Mouse (Mus musculus) liver, embryonic 11.5 days (tissue): ENCODE data around the gene Foxo3. TPM values are rescaled to one million over a fixed set of nuclear protein-coding genes. Genes with fewer than 3 reads are reported as not detected.

Source experiments
- ATAC-seq: fragments of 200-750 bp; cut with Nextera tagmentation; replicated peaks from 2 replicates; pipeline ENCODE4 v1.8.0; 2017; ENCODE audit warnings: moderate number of reproducible peaks, mild to moderate bottlenecking, moderate TSS enrichment, moderate library complexity; ENCODE audit not compliant: low FRiP score
- DNase-seq: peaks from one replicate; pipeline ENCODE4 v3.0.0-alpha.2; 2017; ENCODE audit warnings: low spot score
- H3K27ac ChIP-seq: fragments of 300-500 bp; sonication (generic); 2 replicates; pipeline ENCODE4 v1.5.1; 2014; ENCODE audit warnings: mild to moderate bottlenecking, low read depth, low read length, control low read depth
- H3K27me3 ChIP-seq: fragments of 300-500 bp; sonication (generic); replicated peaks from 2 replicates; pipeline ENCODE4 v1.6.1; 2014; ENCODE audit warnings: low read length, mixed read lengths; ENCODE audit not compliant: control insufficient read depth, insufficient read depth
- H3K36me3 ChIP-seq: fragments of 300-500 bp; sonication (generic); 2 replicates; pipeline ENCODE4 v1.6.1; 2014; ENCODE audit warnings: mild to moderate bottlenecking, low read length, moderate library complexity, mixed read lengths; ENCODE audit not compliant: control insufficient read depth, insufficient read depth
- H3K4me1 ChIP-seq: fragments of 300-500 bp; sonication (generic); replicated peaks from 2 replicates; pipeline ENCODE4 v1.6.1; 2014; ENCODE audit warnings: low read length, mixed read lengths; ENCODE audit not compliant: control insufficient read depth, insufficient read depth
- H3K4me2 ChIP-seq: fragments of 300-500 bp; sonication (generic); 2 replicates; pipeline ENCODE4 v1.6.1; 2014; ENCODE audit warnings: mild to moderate bottlenecking, control low read depth, moderate library complexity
- H3K4me3 ChIP-seq: fragments of 300-500 bp; sonication (generic); 2 replicates; pipeline ENCODE4 v1.5.1; 2014; ENCODE audit warnings: low read depth, low read length, control low read depth
- H3K9ac ChIP-seq: fragments of 300-500 bp; sonication (generic); 2 replicates; pipeline ENCODE4 v1.6.1; 2014; ENCODE audit warnings: low read depth, low read length, control low read depth
- H3K9me3 ChIP-seq: fragments of 300-500 bp; sonication (generic); 2 replicates; pipeline ENCODE4 v1.6.1; 2016; ENCODE audit warnings: low read length, inconsistent platforms, mixed read lengths; ENCODE audit not compliant: control insufficient read depth
- WGBS: fragments of 180-500 bp; shearing (Covaris S2); extraction: QIAGEN DNeasy Blood & Tissue Kit; methylation state at CpG from one replicate; pipeline ENCODE4 v1.1.7; 2014; 5-methylcytosine and 5-hydroxymethylcytosine counted together
- polyA plus RNA-seq: library from polyadenylated mRNA; unstranded; fragments of >200 nt; fragmentation: Nextera tagmentation; extraction: Ambion mirVana; gene quantifications from 2 replicates; pipeline ENCODE4 v1.2.1, GENCODE M21; 2014

The Foxo3 gene
- polyA plus RNA-seq, 1 experiment from 2014 or later, result 12.3 TPM

GRCm38 (mm10) chr10:42244420-42245255 is 31.9 kb downstream of the Foxo3 start:
- Histone ChIP-seq H3K9ac (peak overlapping the region; percentile 26; the same call in 1 of the 2 replicates), H3K27me3 (no peaks in the 10 kb centered on the region), H3K4me3 (no peak overlapping the region), H3K27ac (peak overlapping the region; percentile 65; the same call in 1 of the 2 replicates), H3K4me1 (peaks cover 70% of the 10 kb centered on the region), H3K9me3 (no peaks in the 10 kb centered on the region), H3K4me2 (peak overlapping the region; percentile 47), H3K36me3 (no peaks in the 10 kb centered on the region; the same call in 1 of the 2 replicates)
- ATAC-seq, result peak; percentile 92
- WGBS, result 49% methylated on average over 8 of the region's 8 CpGs
- no peak for DNase-seq

- peaks cover 3% of the 10 kb centered on the region; the same call in 1 of the 2 replicates for H3K36me3 ChIP-seq
- WGBS, result 74% methylated on average over 7 of the region's 7 CpGs
- peak overlapping the region; percentile 47 for H3K4me2 ChIP-seq
- no peak overlapping the region for H3K4me3 ChIP-seq
- ATAC-seq, result peak; percentile 24; the same call in 1 of the 2 replicates
- no peak for DNase-seq
- H3K4me1 ChIP-seq, result peaks cover 63% of the 10 kb centered on the region
- H3K27me3 ChIP-seq, result no peaks in the 10 kb centered on the region
- peak overlapping the region; percentile 26; the same call in 1 of the 2 replicates for H3K9ac ChIP-seq
- H3K27ac ChIP-seq, result peak overlapping the region; percentile 65
- no peaks in the 10 kb centered on the region for H3K9me3 ChIP-seq
Observed at GRCm38 (mm10) chr10:42243925-42244324, 32.6 kb downstream of the Foxo3 start.

- Histone ChIP-seq H3K4me1 (peaks cover 48% of the 10 kb centered on the region), H3K4me2 (no peak overlapping the region), H3K27ac (no peak overlapping the region), H3K9ac (no peak overlapping the region), H3K36me3 (peaks cover 3% of the 10 kb centered on the region; the same call in 1 of the 2 replicates), H3K4me3 (no peak overlapping the region), H3K9me3 (no peaks in the 10 kb centered on the region), H3K27me3 (no peaks in the 10 kb centered on the region)
- DNase-seq (no peak), ATAC-seq (no peak)
- 89% methylated on average over 6 of the region's 6 CpGs for WGBS
Observed at GRCm38 (mm10) chr10:42242484-42242883, 34.1 kb downstream of the Foxo3 start.

- no peak for ATAC-seq
- Histone ChIP-seq H3K27me3 (no peaks in the 10 kb centered on the region), H3K4me3 (no peak overlapping the region), H3K36me3 (peaks cover 3% of the 10 kb centered on the region; the same call in 1 of the 2 replicates), H3K4me2 (no peak overlapping the region), H3K27ac (no peak overlapping the region), H3K4me1 (peaks cover 47% of the 10 kb centered on the region), H3K9me3 (no peaks in the 10 kb centered on the region), H3K9ac (no peak overlapping the region)
- 76% methylated on average over 4 of the region's 4 CpGs for WGBS
- no peak for DNase-seq
Observed at GRCm38 (mm10) chr10:42241775-42242174, 34.8 kb downstream of the Foxo3 start.

GRCm38 (mm10) chr10:42239810-42240111 is 36.8 kb downstream of the Foxo3 start:
- H3K4me1 ChIP-seq, result peaks cover 36% of the 10 kb centered on the region
- H3K27me3 ChIP-seq, result no peaks in the 10 kb centered on the region
- no peak overlapping the region for H3K9ac ChIP-seq
- no peaks in the 10 kb centered on the region for H3K9me3 ChIP-seq
- DNase-seq (no peak), ATAC-seq (no peak)
- WGBS, result 95% methylated on average over 6 of the region's 6 CpGs
- H3K36me3 ChIP-seq, result peaks cover 3% of the 10 kb centered on the region; the same call in 1 of the 2 replicates
- no peak overlapping the region for H3K4me3 ChIP-seq
- no peak overlapping the region for H3K27ac ChIP-seq
- no peak overlapping the region for H3K4me2 ChIP-seq

GRCm38 (mm10) chr10:42238923-42239809 is 37.4 kb downstream of the Foxo3 start:
- no peak overlapping the region for H3K9ac ChIP-seq
- H3K4me3 ChIP-seq, result no peak overlapping the region
- ATAC-seq (no peak), DNase-seq (no peak)
- no peaks in the 10 kb centered on the region for H3K27me3 ChIP-seq
- H3K4me1 ChIP-seq, result peaks cover 30% of the 10 kb centered on the region
- no peak overlapping the region for H3K4me2 ChIP-seq
- no peak overlapping the region for H3K27ac ChIP-seq
- H3K9me3 ChIP-seq, result no peaks in the 10 kb centered on the region
- 87% methylated on average over 15 of the region's 15 CpGs for WGBS
- H3K36me3 ChIP-seq, result peaks cover 3% of the 10 kb centered on the region; the same call in 1 of the 2 replicates

- Histone ChIP-seq H3K9ac (no peak overlapping the region), H3K4me2 (no peak overlapping the region), H3K36me3 (peaks cover 3% of the 10 kb centered on the region; the same call in 1 of the 2 replicates), H3K27ac (no peak overlapping the region), H3K27me3 (no peaks in the 10 kb centered on the region), H3K4me3 (no peak overlapping the region), H3K4me1 (peaks cover 21% of the 10 kb centered on the region), H3K9me3 (no peaks in the 10 kb centered on the region)
- no peak for ATAC-seq
- WGBS, result 86% methylated on average over 5 of the region's 5 CpGs
- no peak for DNase-seq
Observed at GRCm38 (mm10) chr10:42238296-42238695, 38.3 kb downstream of the Foxo3 start.

- Histone ChIP-seq H3K4me2 (no peak overlapping the region), H3K27ac (no peak overlapping the region), H3K27me3 (no peaks in the 10 kb centered on the region), H3K9ac (no peak overlapping the region), H3K36me3 (peaks cover 3% of the 10 kb centered on the region; the same call in 1 of the 2 replicates), H3K9me3 (no peaks in the 10 kb centered on the region), H3K4me1 (peaks cover 20% of the 10 kb centered on the region), H3K4me3 (no peak overlapping the region)
- DNase-seq (no peak), ATAC-seq (no peak)
- 89% methylated on average over 4 of the region's 4 CpGs for WGBS
Observed at GRCm38 (mm10) chr10:42237556-42237955, 39.0 kb downstream of the Foxo3 start.
